Mouse (Mus musculus) ES-Bruce4 (cell line): ENCODE data around the gene Edn3.

Source experiments
- CTCF ChIP-seq: IDR thresholded peaks from one replicate; pipeline ENCODE4 v1.8.1; 2011; ENCODE audit warnings: low read depth, low read length
- EP300 ChIP-seq: IDR thresholded peaks from 2 replicates; pipeline ENCODE4 v1.6.1; 2011; ENCODE audit warnings: low read depth, low read length; ENCODE audit not compliant: insufficient read depth
- POLR2A ChIP-seq: IDR thresholded peaks from one replicate; pipeline ENCODE4 v1.8.1; 2011; ENCODE audit warnings: low read length; ENCODE audit not compliant: insufficient read depth

GRCm38 (mm10) chr2:174803661-174804060 lies 43.2 kb downstream of the Edn3 start:
- no peak for TF ChIP-seq CTCF
- no peak for TF ChIP-seq POLR2A
- no peak for TF ChIP-seq EP300
